Mouse (Mus musculus) midbrain, embryonic 10.5 days (tissue): ENCODE results near the gene Cyp2d11. TPM values are rescaled to one million over a fixed set of nuclear protein-coding genes. Genes with fewer than 3 reads are reported as not detected.
"Not testable (repeated sequence)": the region's sequence is repeated elsewhere in the genome, so short reads cannot be mapped to it uniquely, and the experiment has no call there.

Source experiments
- DNase-seq: peaks from one replicate; pipeline ENCODE4 v3.0.0-alpha.2; 2017; ENCODE audit warnings: low spot score
- H3K27ac ChIP-seq: fragments of 300-500 bp; sonication (generic); replicated peaks from 2 replicates; pipeline ENCODE4 v1.5.1; 2016; ENCODE audit warnings: mild to moderate bottlenecking
- H3K27me3 ChIP-seq: fragments of 300-500 bp; sonication (generic); 2 replicates; pipeline ENCODE4 v1.6.1; 2016; ENCODE audit warnings: low read depth, mild to moderate bottlenecking; ENCODE audit not compliant: poor library complexity, severe bottlenecking
- H3K36me3 ChIP-seq: fragments of 300-500 bp; sonication (generic); 2 replicates; pipeline ENCODE4 v1.6.1; 2016; ENCODE audit warnings: mild to moderate bottlenecking, moderate library complexity
- H3K4me1 ChIP-seq: fragments of 300-500 bp; sonication (generic); 2 replicates; pipeline ENCODE4 v1.6.1; 2016
- H3K4me3 ChIP-seq: fragments of 300-500 bp; sonication (generic); 2 replicates; pipeline ENCODE4 v1.5.1; 2016; ENCODE audit warnings: mild to moderate bottlenecking, moderate library complexity
- H3K9me3 ChIP-seq: fragments of 300-500 bp; sonication (generic); replicated peaks from 2 replicates; pipeline ENCODE4 v1.6.1; 2016; ENCODE audit warnings: mild to moderate bottlenecking
- WGBS: fragments of 180-500 bp; shearing (Covaris S2); methylation state at CpG from one replicate; pipeline ENCODE4 v1.1.7; 2016; 5-methylcytosine and 5-hydroxymethylcytosine counted together
- polyA plus RNA-seq: library from polyadenylated mRNA; unstranded; fragments of >200 nt; fragmentation: Nextera tagmentation; extraction: Ambion mirVana; gene quantifications from 2 replicates; pipeline ENCODE4 v1.2.1, GENCODE M21; 2016

Gene Cyp2d11
- polyA plus RNA-seq, 1 experiment from 2014 or later, result not detected

DNA sequence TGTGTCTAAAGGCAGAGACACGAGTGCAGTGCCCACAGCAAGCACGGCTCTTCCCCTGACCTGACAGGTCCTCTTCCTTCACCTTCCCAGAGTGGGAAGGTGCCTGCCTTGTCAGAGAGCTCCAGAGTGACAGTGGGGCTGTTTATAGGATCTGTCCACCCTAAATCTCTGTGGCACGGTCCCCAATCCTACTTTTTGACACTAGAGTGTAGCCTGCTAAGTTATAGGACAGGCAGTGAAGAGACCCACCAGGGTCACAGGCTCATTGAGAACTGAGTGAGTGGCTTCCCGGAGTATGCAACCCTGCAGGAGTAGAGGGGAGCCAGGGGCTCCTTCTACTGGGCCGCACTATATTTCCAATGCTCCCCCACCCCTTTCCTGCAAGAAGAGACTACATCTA lies 16.1 kb downstream of the Cyp2d11 start:
- H3K9me3 ChIP-seq, result no peaks in the 10 kb centered on the region
- peaks cover 52% of the 10 kb centered on the region for H3K4me1 ChIP-seq
- no peaks in the 10 kb centered on the region for H3K27me3 ChIP-seq
- H3K4me3 ChIP-seq, result no peak overlapping the region
- H3K27ac ChIP-seq, result no peak overlapping the region; the same call in 1 of the 2 replicates
- H3K36me3 ChIP-seq, result no peaks in the 10 kb centered on the region
- WGBS, result 84% methylated on average over 5 of the region's 5 CpGs
- DNase-seq, result no peak

DNA sequence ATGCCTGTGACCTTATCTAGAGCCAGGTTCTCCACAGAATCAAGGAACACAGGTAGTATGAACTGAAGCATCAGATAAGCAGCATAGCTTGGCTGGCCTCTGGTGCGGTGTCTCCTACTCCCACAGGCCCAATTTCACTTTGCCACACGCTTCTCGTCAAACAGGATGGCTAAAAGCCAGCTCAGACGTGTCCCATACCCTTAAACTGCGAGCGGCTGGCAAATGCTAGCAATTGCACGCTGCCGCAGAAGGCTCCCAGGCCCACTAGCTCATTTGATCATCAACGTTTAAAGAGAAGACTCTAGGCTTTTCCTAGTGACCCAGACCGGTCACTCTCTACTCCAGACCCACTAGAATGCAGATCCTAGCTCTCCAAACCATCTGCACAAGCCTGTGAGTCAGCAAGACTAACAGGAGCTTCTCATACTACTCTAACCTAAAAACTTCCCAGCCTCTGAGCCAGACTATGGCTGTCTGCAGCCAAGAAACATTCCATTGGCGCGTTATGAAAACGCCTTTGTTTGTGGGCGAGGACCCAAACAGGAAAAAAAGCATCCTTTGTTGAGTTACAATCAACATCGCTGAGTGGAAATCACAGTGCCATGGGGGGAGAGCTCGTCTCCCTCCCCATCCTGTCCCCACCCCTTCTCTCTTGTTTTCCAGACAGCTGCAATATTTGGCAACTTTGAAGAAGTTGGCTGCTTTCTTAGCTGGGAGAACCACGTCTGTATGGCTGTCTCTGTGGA lies 17.3 kb downstream of the Cyp2d11 start:
- whole genome bisulfite sequencing, result 83% methylated on average over 17 of the region's 17 CpGs

GRCm38 (mm10) chr15:82375855-82376254 lies 18.0 kb downstream of the Cyp2d11 start:
- Histone ChIP-seq H3K27ac (no peak overlapping the region), H3K4me1 (peaks cover 47% of the 10 kb centered on the region), H3K4me3 (no peak overlapping the region), H3K36me3 (no peaks in the 10 kb centered on the region), H3K27me3 (no peaks in the 10 kb centered on the region), H3K9me3 (no peaks in the 10 kb centered on the region)
- DNase-seq, result no peak
- 87% methylated on average over 9 of the region's 9 CpGs for WGBS

More for the DNA sequence above, 17.3 kb downstream of the Cyp2d11 start:
- H3K27ac ChIP-seq, result peak overlapping the region; percentile 33; the same call in 1 of the 2 replicates
- H3K4me1 ChIP-seq, result peaks cover 52% of the 10 kb centered on the region
- DNase-seq, result no peak
- no peaks in the 10 kb centered on the region for H3K27me3 ChIP-seq
- H3K9me3 ChIP-seq, result no peaks in the 10 kb centered on the region
- no peaks in the 10 kb centered on the region for H3K36me3 ChIP-seq
- no peak overlapping the region for H3K4me3 ChIP-seq

DNA sequence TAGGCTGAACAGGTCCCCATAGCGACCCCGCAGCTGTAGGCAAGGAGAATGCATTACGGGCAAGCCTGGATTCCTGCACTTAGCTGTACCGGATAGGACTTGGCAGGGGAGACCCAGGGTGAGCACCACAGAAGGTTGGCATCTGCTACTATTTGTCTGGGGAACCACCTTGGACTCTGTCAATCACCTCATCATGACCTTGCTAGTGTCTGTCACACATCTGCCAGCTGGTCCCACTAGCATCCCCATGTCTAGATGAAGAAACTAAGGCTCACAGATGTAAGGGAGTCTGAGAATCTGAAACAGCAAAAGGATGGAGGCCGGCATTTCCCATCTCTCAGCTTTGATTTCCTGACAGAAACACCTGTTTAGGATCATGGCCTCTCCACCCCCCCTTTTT lies 19.4 kb downstream of the Cyp2d11 start:
- Histone ChIP-seq H3K9me3 (no peaks in the 10 kb centered on the region), H3K27ac (no peak overlapping the region), H3K27me3 (no peaks in the 10 kb centered on the region), H3K4me3 (no peak overlapping the region), H3K4me1 (peaks cover 33% of the 10 kb centered on the region), H3K36me3 (no peaks in the 10 kb centered on the region)
- DNase-seq, result no peak
- 90% methylated on average over 5 of the region's 5 CpGs for WGBS

GRCm38 (mm10) chr15:82372991-82373390 lies 20.8 kb downstream of the Cyp2d11 start:
- Histone ChIP-seq H3K4me1 (peaks cover 21% of the 10 kb centered on the region), H3K27ac (no peak overlapping the region), H3K9me3 (no peaks in the 10 kb centered on the region), H3K27me3 (no peaks in the 10 kb centered on the region), H3K4me3 (no peak overlapping the region), H3K36me3 (no peaks in the 10 kb centered on the region)
- WGBS, result 91% methylated on average over 5 of the region's 5 CpGs
- DNase-seq, result no peak

DNA sequence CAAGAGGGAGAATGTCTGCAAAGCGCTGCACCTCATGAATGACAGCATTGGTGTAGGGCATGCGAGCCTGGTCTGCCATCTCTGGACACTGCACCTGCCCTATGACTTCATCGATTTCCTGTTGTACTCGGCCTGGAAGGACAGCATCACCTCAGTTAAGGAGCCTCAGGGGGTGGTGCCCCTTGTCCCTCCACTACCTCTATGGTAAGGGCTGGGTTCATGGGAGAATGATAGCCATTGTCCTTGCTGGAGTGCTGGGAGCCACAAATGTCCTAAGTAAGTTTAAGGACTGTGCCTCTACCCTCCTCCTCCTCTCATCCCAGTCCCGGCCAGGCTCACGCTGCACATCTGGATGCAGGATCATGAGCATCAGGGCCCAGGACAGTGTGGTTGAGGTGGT lies 21.4 kb downstream of the Cyp2d11 start:
- DNase-seq, result no peak
- no peaks in the 10 kb centered on the region for H3K27me3 ChIP-seq
- peaks cover 18% of the 10 kb centered on the region for H3K4me1 ChIP-seq
- 93% methylated on average over 6 of the region's 6 CpGs for WGBS
- no peaks in the 10 kb centered on the region for H3K36me3 ChIP-seq
- no peak overlapping the region for H3K27ac ChIP-seq
- no peaks in the 10 kb centered on the region for H3K9me3 ChIP-seq
- H3K4me3 ChIP-seq, result no peak overlapping the region

DNA sequence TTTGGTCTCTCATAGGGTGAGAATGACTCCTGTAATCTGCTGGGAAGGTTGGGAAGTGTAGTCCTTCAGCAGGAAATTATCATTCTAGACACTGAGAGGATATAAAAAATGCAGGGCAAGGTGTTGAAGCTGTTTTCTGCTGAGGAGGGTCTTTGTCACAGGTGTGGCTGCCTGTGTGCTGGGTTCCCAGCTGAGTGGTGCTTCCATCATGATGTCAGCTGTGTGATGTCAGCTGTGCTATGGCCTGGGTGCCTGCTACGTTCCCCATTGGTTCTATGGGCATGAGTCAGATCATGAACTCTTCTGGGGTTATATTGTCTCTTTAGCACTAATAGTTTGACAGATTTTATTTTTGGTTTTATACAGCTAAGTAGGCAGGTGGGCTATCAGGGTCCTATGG lies 25.0 kb downstream of the Cyp2d11 start:
- H3K27ac ChIP-seq, result no peak overlapping the region
- H3K36me3 ChIP-seq, result no peaks in the 10 kb centered on the region
- H3K9me3 ChIP-seq, result no peaks in the 10 kb centered on the region
- no peaks in the 10 kb centered on the region for H3K27me3 ChIP-seq
- H3K4me3 ChIP-seq, result no peak overlapping the region
- no peak for DNase-seq
- 68% methylated on average over 1 of the region's 1 CpGs for WGBS
- H3K4me1 ChIP-seq, result no peaks in the 10 kb centered on the region

DNA sequence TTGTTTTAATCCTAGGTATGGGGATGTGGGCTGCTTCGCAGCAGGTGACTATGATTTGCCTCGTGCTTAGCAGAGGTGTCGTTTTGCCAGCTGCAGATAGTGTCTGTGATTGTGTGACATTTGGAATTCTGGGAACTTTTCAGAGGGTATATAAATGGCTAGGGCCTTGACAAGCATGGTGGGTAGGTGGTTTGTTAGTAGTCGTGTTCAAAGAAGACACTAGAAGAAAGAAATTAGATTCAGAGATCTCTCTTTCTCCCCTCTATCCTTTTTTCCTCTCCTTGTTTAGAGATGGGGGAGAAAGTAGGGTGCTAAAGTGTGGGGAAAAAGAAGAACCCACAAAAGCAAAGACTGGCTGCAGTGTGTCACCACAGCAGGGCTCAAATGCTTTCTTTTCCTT lies 25.7 kb downstream of the Cyp2d11 start:
- Histone ChIP-seq H3K4me1 (no peaks in the 10 kb centered on the region), H3K4me3 (no peak overlapping the region), H3K27me3 (no peaks in the 10 kb centered on the region), H3K9me3 (no peaks in the 10 kb centered on the region), H3K36me3 (no peaks in the 10 kb centered on the region), H3K27ac (no peak overlapping the region)
- WGBS, result 89% methylated on average over 4 of the region's 4 CpGs
- DNase-seq, result no peak

GRCm38 (mm10) chr15:82364561-82364960 lies 29.3 kb downstream of the Cyp2d11 start:
- H3K4me1 ChIP-seq, H3K9me3 ChIP-seq, H3K27me3 ChIP-seq, H3K27ac ChIP-seq, H3K4me3 ChIP-seq, H3K36me3 ChIP-seq, DNase-seq: not testable (repeated sequence)
- WGBS, result 13% methylated on average over 7 of the region's 9 CpGs

DNA sequence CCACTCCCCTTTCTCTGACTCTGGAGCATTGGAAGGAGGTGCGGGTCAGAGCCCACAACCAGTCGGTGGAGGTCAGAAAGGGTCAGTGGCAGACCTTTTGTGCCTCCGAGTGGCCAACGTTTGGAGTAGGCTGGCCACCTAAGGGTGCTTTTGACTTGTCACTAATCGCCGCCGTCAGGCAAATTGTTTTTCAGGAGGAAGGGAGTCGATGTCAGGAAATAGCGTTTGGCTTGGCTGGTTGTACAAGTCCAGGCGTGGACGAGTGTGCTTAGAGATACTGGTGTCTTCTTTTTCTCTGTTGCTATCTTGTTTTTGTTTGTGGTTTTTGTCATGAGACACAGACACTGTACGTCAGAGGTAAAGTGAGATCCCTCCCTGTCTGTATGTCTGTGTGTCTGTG lies 30.0 kb downstream of the Cyp2d11 start:
- not testable (repeated sequence) for DNase-seq, H3K4me3 ChIP-seq, H3K36me3 ChIP-seq, H3K4me1 ChIP-seq, H3K27me3 ChIP-seq, H3K27ac ChIP-seq, H3K9me3 ChIP-seq
- WGBS, result 74% methylated on average over 9 of the region's 12 CpGs

DNA sequence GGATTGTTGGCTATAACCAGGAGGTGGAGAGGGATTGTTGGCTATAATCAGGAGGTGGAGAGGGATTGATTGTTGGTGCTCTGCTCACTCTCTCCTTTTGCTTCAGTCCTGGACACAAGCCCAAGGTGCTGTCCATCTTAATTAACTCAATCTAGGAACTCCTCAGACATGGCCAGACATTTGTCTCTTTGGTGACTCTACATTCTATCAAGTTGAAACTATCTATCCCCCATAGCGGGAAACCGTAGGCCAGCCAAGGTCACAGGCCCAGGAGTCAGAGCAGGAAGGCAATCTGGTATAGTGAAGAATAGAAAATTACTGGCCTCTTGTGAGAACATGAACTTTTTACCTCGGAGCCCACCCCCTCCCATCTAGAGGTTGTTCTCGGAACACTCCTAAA lies 31.6 kb downstream of the Cyp2d11 start:
- no peaks in the 10 kb centered on the region for H3K9me3 ChIP-seq

GRCm38 (mm10) chr15:82361459-82362018 lies 32.3 kb downstream of the Cyp2d11 start:
- H3K27me3 ChIP-seq, result no peaks in the 10 kb centered on the region
- no peaks in the 10 kb centered on the region for H3K36me3 ChIP-seq
- H3K9me3 ChIP-seq, result no peaks in the 10 kb centered on the region
- no peak overlapping the region for H3K27ac ChIP-seq
- 0 out of 2 replicates have a peak, but pooled peaks cover 4% of the 10 kb centered on the region for H3K4me1 ChIP-seq
- no peak overlapping the region for H3K4me3 ChIP-seq
- WGBS, result 83% methylated on average over 11 of the region's 11 CpGs
- no peak for DNase-seq

More for the DNA sequence above, 31.6 kb downstream of the Cyp2d11 start:
- WGBS, result 91% methylated on average over 4 of the region's 4 CpGs
- H3K4me3 ChIP-seq, result no peak overlapping the region
- H3K27ac ChIP-seq, result no peak overlapping the region
- 0 out of 2 replicates have a peak, but pooled peaks cover 4% of the 10 kb centered on the region for H3K4me1 ChIP-seq
- no peaks in the 10 kb centered on the region for H3K27me3 ChIP-seq
- DNase-seq, result no peak
- H3K36me3 ChIP-seq, result no peaks in the 10 kb centered on the region

- 70% methylated on average over 22 of the region's 22 CpGs for WGBS
- H3K27ac ChIP-seq, result 0 out of 2 replicates have a peak overlapping the region, but pooled peaks have one; percentile 29
- DNase-seq, result peak; percentile 12
- H3K4me1 ChIP-seq, result peaks cover 9% of the 10 kb centered on the region
- H3K4me3 ChIP-seq, result no peak overlapping the region
- H3K27me3 ChIP-seq, result no peaks in the 10 kb centered on the region
- H3K36me3 ChIP-seq, result no peaks in the 10 kb centered on the region
- no peaks in the 10 kb centered on the region for H3K9me3 ChIP-seq
Observed at GRCm38 (mm10) chr15:82358431-82359260, 35.2 kb downstream of the Cyp2d11 start.
